Mouse (Mus musculus): ENCODE measurements around the gene Ctnnb1. TPM values are rescaled to one million over a fixed set of nuclear protein-coding genes. Genes with fewer than 3 reads are reported as not detected.
A peak's percentile ranks its signal among the peaks of the same experiment; 100 is the strongest.

Ctnnb1 gene
- polyA plus RNA-seq, 1 experiment from 2014 or later = 363 TPM

DNA sequence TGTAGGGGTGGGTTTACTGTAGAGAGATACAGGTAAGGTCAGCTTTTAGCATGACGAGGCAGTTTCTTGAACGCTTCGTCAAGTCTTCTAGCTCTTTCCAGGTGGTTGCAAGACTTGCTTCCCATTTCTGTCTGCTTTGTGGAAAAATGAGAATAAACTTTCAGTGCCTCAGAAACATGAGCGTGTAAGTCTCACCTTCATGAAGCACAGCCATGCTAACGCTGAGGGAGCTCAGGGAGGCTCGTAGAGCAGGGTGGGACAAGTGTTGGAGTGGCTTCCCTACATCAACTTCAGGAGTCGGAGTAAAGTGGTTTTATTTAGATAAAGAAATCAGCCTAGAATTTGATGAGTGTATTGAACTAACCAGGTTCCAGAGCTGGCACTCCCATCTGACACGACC lies 17.1 kb downstream of the Ctnnb1 start:
- Histone ChIP-seq H3K4me3 (ENCODE audit: low read depth, low read length) (no peak overlapping the region), H3K9ac (ENCODE audit: low read depth, low read length) (no peak overlapping the region), H3K4me1 (replicated peaks; ENCODE audit: control insufficient read depth, insufficient read depth, low read length) (0 out of 2 replicates have a peak, but pooled peaks cover 7% of the 10 kb centered on the region), H3K27me3 (replicated peaks; ENCODE audit: control insufficient read depth, insufficient read depth, low read length) (no peaks in the 10 kb centered on the region), H3K36me3 (ENCODE audit: control insufficient read depth, insufficient read depth) (peaks cover 21% of the 10 kb centered on the region), H3K4me2 (replicated peaks; ENCODE audit: low read depth) (no peak overlapping the region), H3K27ac (ENCODE audit: low read depth, low read length) (no peak overlapping the region), H3K9me3 (ENCODE audit: control insufficient read depth) (no peaks in the 10 kb centered on the region)
- TF ChIP-seq CTCF (IDR thresholded peaks at IDR 0.05; ENCODE audit: low read depth) = no peak
- WGBS = 51% methylated on average over 8 of the region's 8 CpGs
- ATAC-seq = no peak

DNA sequence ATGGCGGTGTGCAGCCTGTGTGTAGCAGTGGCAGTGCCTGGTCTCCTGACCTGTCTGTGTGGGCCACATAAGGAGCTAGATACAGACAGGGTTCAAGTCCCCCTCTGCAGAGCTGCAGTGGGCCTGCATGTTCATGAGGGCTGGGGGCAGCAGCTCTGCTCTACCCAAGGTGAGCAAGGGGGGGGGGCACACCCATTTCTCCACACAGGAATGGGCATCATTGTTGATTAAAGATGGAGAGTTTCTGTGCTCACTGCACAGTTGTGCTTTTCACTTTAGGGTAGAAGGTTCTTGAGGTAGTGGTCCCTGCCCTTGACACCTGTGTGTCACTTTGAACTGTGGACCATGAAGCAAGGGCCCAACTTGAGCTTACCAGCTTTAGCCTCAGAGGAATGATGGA lies 19.8 kb downstream of the Ctnnb1 start:
- H3K36me3 ChIP-seq (ENCODE audit: control insufficient read depth, insufficient read depth) = peaks cover 45% of the 10 kb centered on the region
- no peak overlapping the region for H3K4me2 ChIP-seq (replicated peaks; ENCODE audit: low read depth)
- ATAC-seq = no peak
- H3K27ac ChIP-seq (ENCODE audit: low read depth, low read length) = no peak overlapping the region
- no peaks in the 10 kb centered on the region for H3K9me3 ChIP-seq (ENCODE audit: control insufficient read depth)
- H3K27me3 ChIP-seq (replicated peaks; ENCODE audit: control insufficient read depth, insufficient read depth, low read length) = no peaks in the 10 kb centered on the region
- no peak overlapping the region for H3K4me3 ChIP-seq (ENCODE audit: low read depth, low read length)
- 97% methylated on average over 1 of the region's 1 CpGs for WGBS
- 0 out of 2 replicates have a peak, but pooled peaks cover 3% of the 10 kb centered on the region for H3K4me1 ChIP-seq (replicated peaks; ENCODE audit: control insufficient read depth, insufficient read depth, low read length)
- no peak for TF ChIP-seq CTCF (IDR thresholded peaks at IDR 0.05; ENCODE audit: low read depth)
- no peak overlapping the region for H3K9ac ChIP-seq (ENCODE audit: low read depth, low read length)

DNA sequence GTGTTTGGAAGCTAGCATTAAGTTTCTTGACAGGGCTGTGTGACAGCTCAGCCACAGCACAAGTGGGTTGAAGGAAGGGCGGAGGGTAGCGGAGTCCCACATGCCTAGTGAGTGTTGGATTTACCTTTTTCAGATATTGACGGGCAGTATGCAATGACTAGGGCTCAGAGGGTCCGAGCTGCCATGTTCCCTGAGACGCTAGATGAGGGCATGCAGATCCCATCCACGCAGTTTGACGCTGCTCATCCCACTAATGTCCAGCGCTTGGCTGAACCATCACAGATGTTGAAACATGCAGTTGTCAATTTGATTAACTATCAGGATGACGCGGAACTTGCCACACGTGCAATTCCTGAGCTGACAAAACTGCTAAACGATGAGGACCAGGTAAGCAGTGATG lies 21.7 kb downstream of the Ctnnb1 start:
- no peak overlapping the region for H3K4me2 ChIP-seq (replicated peaks; ENCODE audit: low read depth)
- H3K4me1 ChIP-seq (replicated peaks; ENCODE audit: control insufficient read depth, insufficient read depth, low read length) = no peaks in the 10 kb centered on the region
- H3K4me3 ChIP-seq (ENCODE audit: low read depth, low read length) = no peak overlapping the region
- TF ChIP-seq CTCF (IDR thresholded peaks at IDR 0.05; ENCODE audit: low read depth) = no peak
- H3K9ac ChIP-seq (ENCODE audit: low read depth, low read length) = no peak overlapping the region
- H3K27ac ChIP-seq (ENCODE audit: low read depth, low read length) = no peak overlapping the region
- 80% methylated on average over 12 of the region's 12 CpGs for WGBS
- no peaks in the 10 kb centered on the region for H3K27me3 ChIP-seq (replicated peaks; ENCODE audit: control insufficient read depth, insufficient read depth, low read length)
- no peak for ATAC-seq
- H3K9me3 ChIP-seq (ENCODE audit: control insufficient read depth) = no peaks in the 10 kb centered on the region
- peaks cover 64% of the 10 kb centered on the region for H3K36me3 ChIP-seq (ENCODE audit: control insufficient read depth, insufficient read depth)

DNA sequence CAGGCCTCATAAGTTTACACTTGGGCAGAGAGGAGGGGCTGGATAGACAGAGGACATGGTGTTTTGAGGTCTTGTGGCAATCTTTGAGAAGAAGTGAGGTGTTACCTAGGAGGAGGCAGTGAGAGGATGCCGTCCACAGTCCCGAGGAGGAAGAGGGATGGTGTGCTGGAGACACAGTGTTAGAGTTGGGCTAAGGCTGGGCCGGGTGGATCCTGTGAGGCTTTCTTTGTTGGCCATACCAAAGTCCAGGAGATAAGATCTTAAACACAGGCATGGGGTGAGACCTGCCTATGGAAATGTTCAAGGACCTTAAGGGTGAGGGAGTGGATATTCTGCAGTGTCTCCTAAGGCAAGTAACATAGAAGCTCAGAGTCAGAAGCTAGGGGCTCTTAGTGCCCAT lies 22.9 kb downstream of the Ctnnb1 start:
- no peak overlapping the region for H3K4me3 ChIP-seq (ENCODE audit: low read depth, low read length)
- H3K9me3 ChIP-seq (ENCODE audit: control insufficient read depth) = no peaks in the 10 kb centered on the region
- H3K27me3 ChIP-seq (replicated peaks; ENCODE audit: control insufficient read depth, insufficient read depth, low read length) = no peaks in the 10 kb centered on the region
- H3K4me1 ChIP-seq (replicated peaks; ENCODE audit: control insufficient read depth, insufficient read depth, low read length) = no peaks in the 10 kb centered on the region
- no peak overlapping the region for H3K4me2 ChIP-seq (replicated peaks; ENCODE audit: low read depth)
- H3K9ac ChIP-seq (ENCODE audit: low read depth, low read length) = no peak overlapping the region
- no peak for TF ChIP-seq CTCF (IDR thresholded peaks at IDR 0.05; ENCODE audit: low read depth)
- H3K36me3 ChIP-seq (ENCODE audit: control insufficient read depth, insufficient read depth) = peaks cover 76% of the 10 kb centered on the region
- ATAC-seq = peak; percentile 69
- peak overlapping the region; percentile 60; the same call in 1 of the 2 replicates for H3K27ac ChIP-seq (ENCODE audit: low read depth, low read length)
- WGBS = 42% methylated on average over 3 of the region's 3 CpGs

DNA sequence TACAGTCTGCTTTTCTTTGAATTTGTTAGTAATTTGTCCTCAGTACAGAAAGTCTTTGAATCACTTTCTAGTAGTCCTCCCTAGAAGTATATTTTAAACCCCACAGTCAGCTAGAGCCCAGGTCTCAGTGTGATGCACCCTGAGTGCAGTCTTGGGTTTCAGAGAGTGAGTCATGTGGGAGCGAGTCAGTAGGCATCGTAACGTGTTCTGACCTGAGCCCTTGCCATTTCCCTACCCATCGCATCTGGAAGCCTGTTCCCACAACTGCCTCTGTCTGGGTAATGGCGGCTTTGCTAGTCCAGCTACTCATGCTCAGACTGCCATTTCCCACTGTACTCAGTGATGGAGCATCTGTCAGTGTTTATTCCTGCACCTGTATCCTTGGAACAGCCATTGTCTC lies 29.0 kb downstream of the Ctnnb1 start:
- no peak for ATAC-seq
- WGBS = 84% methylated on average over 5 of the region's 5 CpGs
- no peak overlapping the region for H3K9ac ChIP-seq (ENCODE audit: low read depth, low read length)
- H3K36me3 ChIP-seq (ENCODE audit: control insufficient read depth, insufficient read depth) = peaks cover 97% of the 10 kb centered on the region
- H3K27ac ChIP-seq (ENCODE audit: low read depth, low read length) = peak overlapping the region; percentile 28; the same call in 1 of the 2 replicates
- H3K27me3 ChIP-seq (replicated peaks; ENCODE audit: control insufficient read depth, insufficient read depth, low read length) = no peaks in the 10 kb centered on the region
- H3K4me2 ChIP-seq (replicated peaks; ENCODE audit: low read depth) = no peak overlapping the region
- TF ChIP-seq CTCF (IDR thresholded peaks at IDR 0.05; ENCODE audit: low read depth) = no peak
- H3K4me3 ChIP-seq (ENCODE audit: low read depth, low read length) = no peak overlapping the region
- H3K4me1 ChIP-seq (replicated peaks; ENCODE audit: control insufficient read depth, insufficient read depth, low read length) = no peaks in the 10 kb centered on the region
- H3K9me3 ChIP-seq (ENCODE audit: control insufficient read depth) = no peaks in the 10 kb centered on the region

DNA sequence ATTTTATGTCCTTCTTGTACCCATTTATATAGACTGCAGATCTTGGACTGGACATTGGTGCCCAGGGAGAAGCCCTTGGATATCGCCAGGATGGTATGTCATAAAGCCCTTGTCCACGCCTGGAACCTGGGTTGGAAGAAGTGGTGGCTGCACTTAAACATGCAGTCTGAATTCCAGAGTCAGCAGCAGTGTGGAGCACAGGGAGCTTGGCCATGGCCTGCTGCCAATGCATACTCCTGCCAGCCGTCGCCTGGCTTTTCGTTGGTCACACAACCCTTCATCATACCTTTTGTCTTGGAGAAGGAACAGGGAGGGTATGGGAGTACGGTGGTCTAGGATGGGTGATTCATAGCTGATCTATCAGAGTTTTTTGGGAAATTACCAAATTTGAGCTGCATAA lies 29.5 kb downstream of the Ctnnb1 start:
- Histone ChIP-seq H3K4me2 (replicated peaks; ENCODE audit: low read depth) (no peak overlapping the region), H3K4me3 (ENCODE audit: low read depth, low read length) (no peak overlapping the region), H3K36me3 (ENCODE audit: control insufficient read depth, insufficient read depth) (peaks cover 92% of the 10 kb centered on the region), H3K27ac (ENCODE audit: low read depth, low read length) (0 out of 2 replicates have a peak overlapping the region, but pooled peaks have one; percentile 28), H3K9ac (ENCODE audit: low read depth, low read length) (no peak overlapping the region), H3K4me1 (replicated peaks; ENCODE audit: control insufficient read depth, insufficient read depth, low read length) (no peaks in the 10 kb centered on the region), H3K9me3 (ENCODE audit: control insufficient read depth) (no peaks in the 10 kb centered on the region), H3K27me3 (replicated peaks; ENCODE audit: control insufficient read depth, insufficient read depth, low read length) (no peaks in the 10 kb centered on the region)
- TF ChIP-seq CTCF (IDR thresholded peaks at IDR 0.05; ENCODE audit: low read depth) = no peak
- WGBS = 69% methylated on average over 6 of the region's 6 CpGs
- ATAC-seq = no peak

DNA sequence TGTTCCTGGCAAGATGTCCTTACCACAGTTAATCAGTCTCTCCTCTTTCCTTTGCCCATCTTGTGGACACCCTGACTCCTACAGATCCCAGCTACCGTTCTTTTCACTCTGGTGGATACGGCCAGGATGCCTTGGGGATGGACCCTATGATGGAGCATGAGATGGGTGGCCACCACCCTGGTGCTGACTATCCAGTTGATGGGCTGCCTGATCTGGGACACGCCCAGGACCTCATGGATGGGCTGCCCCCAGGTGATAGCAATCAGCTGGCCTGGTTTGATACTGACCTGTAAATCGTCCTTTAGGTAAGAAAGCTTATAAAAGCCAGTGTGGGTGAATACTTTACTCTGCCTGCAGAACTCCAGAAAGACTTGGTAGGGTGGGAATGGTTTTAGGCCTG lies 30.2 kb downstream of the Ctnnb1 start:
- no peaks in the 10 kb centered on the region for H3K27me3 ChIP-seq (replicated peaks; ENCODE audit: control insufficient read depth, insufficient read depth, low read length)
- no peaks in the 10 kb centered on the region for H3K9me3 ChIP-seq (ENCODE audit: control insufficient read depth)
- ATAC-seq = no peak
- no peak overlapping the region for H3K4me2 ChIP-seq (replicated peaks; ENCODE audit: low read depth)
- no peaks in the 10 kb centered on the region for H3K4me1 ChIP-seq (replicated peaks; ENCODE audit: control insufficient read depth, insufficient read depth, low read length)
- no peak overlapping the region for H3K9ac ChIP-seq (ENCODE audit: low read depth, low read length)
- peaks cover 91% of the 10 kb centered on the region for H3K36me3 ChIP-seq (ENCODE audit: control insufficient read depth, insufficient read depth)
- no peak for TF ChIP-seq CTCF (IDR thresholded peaks at IDR 0.05; ENCODE audit: low read depth)
- H3K4me3 ChIP-seq (ENCODE audit: low read depth, low read length) = no peak overlapping the region
- 74% methylated on average over 4 of the region's 4 CpGs for WGBS
- 0 out of 2 replicates have a peak overlapping the region, but pooled peaks have one; percentile 28 for H3K27ac ChIP-seq (ENCODE audit: low read depth, low read length)

All from intestine, postnatal 0 days (tissue).